Mouse (Mus musculus) naive thymus-derived CD4-positive, alpha-beta T cell, adult 2 months (primary cell): ENCODE measurements around the gene Anks1b.

Source experiments
- DNase-seq: peaks from one replicate; pipeline ENCODE4 v3.0.0-alpha.2; 2011; ENCODE audit warnings: low read depth

Anks1b gene

DNA sequence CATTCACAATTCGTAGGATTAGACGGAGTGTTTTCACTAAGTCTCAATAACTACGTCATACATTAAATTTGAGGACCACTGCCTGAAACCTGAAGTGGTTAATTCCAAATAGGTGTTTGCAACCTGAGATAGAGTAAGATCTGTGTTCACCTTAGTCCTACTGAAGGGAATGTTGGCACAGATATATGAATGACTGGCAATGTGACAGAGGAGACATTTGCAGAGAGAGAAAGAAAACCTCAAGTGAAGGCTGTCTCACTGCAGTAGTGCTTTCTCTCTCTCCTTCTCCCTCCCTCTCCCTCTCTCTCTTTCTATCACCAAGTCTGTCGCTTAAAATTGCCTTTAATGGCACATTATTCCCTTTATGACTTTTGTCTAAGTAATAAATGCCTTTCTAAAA, 101.1 kb downstream of the Anks1b start:
- DNase-seq: no peak

DNA sequence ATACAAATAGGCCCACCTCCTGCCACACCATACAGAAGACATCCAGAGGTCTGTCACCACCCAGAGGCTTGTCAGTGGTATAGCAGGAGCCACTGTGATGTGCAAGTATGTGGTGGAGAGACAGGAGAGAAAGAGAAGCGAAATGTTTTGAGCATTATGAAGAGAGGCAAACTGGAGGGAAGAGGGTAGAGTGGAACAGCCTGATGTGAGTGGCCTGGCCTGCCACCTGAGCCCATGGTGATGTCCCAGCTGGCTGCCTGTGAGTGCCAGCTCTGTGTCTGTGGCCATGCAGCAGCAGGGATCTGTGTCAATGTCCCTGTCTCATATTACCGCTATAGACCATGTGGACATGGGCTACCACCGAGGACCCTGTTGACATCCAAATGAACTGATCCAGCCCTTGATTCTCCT, 102.1 kb downstream of the Anks1b start:
- DNase-seq: no peak

DNA sequence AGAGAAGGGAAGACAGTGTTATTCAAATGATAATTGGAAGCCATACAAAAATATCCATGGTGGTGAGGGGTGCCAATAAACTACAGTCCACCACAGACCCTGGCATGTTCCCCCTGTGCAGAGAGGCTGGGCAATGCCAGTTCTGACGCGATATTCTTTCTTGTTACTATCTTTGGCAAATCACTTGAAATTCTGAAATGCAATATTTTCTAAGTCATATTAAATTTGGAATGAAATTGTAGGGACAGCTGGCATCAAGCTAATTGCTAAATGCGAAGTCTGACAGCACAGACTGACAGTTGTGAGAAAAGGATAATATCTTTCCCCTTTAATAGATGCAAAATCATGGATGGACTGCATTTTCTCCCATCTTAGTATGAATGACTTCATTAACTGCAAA, 103.3 kb downstream of the Anks1b start:
- DNase-seq: no peak

DNA sequence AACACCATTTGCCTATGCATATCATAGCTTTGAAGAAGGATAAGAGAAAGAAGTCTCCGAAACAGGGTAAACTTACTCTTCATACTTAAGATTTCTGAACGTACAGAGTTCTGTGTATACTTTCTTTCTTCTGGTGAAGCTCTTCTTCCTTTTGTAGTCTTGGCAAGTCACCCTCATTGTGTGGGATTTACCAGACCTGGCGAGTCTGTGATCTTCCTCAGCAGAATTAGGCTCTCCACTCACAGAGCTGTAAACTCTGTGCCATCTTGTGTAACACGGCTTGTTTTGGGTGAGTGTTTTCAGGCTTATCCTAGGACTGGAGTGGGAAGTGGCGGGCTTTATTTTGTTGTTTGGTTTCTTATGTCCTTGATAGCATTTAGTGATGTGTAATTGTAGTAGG, 120.9 kb downstream of the Anks1b start:
- DNase-seq: no peak

DNA sequence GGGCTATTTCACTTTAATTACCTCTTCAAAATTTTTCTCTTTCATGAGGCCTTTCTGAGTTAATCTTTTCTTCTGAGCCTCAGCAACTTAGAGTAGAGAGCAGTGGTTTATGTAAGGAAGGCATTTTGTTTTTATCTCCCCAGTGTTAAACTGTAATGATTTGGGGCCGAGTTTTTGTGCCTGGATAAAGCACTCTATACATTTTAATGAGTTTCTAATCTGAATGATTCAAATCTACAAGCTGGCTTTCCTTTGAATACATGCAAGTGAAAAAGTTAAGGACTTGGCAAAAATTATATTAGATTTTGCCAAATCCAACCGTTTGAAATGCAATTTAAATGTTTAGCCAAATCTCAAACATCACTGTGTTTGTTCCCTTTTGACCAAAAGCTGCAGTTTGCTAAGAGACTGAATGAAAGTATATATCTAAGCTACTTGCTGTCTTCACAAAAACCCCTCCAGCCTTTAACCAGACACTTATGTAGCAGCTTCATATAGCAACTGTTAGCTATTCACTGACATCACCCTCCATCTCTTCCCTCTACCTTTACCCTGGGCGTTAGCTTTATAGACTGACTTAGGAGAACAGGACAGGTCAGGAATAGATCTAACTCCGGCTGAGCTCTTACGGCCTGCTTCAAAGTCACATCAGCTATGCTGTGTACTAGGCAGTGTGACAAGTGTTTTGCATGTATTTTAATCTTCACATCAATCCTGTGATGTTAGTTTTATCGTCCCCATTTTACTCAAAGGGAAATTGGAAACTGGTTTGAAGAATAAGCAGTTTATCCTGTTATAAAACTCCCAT, 122.5 kb downstream of the Anks1b start:
- no peak for DNase-seq

DNA sequence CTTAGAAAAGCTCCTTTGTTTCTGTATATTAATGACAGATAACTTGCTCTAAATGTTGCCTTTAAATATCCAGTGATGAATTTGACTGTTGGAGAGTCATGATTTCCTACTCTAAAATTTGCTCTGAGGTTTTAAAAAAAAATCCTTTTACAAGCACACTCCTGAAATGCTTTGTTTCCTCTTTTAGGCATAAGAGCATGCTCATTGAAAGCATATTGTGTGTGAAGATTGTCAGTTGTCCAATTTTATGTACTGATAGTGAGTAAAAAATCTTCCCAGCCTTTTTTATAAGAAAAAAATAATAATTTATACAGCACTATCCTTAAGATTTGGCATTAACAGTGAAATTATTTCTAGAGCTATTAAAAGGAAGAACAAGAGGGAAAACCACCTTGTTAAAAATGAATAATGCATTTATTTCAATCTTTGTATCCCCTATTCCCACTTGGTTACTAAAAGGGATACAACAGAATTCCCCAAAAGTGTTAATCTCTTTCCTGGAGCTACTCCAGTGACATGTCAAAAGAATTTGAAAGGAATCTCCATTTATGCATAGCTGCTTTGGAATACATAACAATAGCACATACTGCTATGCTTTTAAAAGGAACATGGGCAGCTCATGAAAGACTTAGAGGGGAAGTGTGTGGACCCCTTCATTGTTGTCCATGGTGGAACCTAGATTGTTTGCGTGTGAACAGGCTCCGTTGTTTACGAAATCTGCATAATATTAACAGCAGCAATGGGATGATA, 130.8 kb downstream of the Anks1b start:
- DNase-seq: no peak

DNA sequence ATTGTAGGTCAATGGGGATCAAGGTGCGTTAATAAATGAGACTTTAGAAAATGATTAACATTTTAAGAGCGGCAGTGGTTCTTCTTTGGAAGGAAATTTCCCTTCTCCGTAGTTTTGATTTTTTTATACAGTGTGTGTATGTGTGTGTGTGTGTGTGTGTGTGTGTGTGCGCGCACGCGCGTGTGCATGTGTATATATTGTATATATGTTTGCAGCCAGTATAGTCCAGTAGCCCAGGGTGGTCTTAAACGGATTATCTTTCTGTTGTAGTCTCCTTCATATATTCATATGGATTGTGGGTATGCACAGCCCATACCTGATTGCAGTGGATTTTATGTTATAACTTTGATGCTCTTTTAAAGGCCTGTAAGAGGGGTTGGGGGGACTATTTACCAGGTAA, 131.6 kb downstream of the Anks1b start:
- DNase-seq: no peak

DNA sequence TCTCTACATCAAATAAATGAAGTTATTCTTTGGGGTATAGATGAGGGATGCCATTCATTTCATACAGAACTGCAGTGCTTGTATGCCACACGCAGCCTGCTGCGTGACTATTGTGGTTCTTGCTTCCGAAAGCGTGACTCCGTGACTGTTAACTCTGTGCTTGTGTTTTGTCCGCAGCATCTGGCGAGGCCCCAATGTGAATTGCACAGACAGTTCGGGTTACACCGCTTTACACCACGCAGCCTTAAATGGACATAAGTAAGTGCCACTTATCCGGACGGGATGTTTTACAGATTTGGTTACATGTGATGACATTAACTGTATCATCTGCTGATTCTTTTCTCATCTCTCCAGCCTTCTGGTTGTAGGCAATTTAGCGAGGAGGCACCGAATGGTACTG, 159.7 kb downstream of the Anks1b start:
- no peak for DNase-seq

DNA sequence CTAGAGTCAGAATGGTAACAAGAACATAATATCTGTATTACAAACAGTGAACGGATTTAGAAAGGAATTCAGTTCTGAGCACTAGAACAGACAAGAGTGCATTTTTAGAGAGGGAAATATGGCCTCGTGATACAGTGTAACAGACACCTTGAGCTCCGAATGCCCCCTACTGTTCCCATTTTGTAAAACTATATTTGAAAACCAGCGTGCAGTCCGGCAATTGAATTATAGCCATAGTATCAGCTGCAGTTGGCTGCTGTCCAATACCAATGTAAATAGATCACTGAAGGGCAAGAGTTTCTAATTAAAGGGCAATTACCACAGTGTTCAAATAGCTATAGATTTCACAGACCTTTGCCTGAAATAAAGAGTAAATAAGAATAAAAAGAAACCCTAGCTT, 170.0 kb downstream of the Anks1b start:
- DNase-seq: no peak

DNA sequence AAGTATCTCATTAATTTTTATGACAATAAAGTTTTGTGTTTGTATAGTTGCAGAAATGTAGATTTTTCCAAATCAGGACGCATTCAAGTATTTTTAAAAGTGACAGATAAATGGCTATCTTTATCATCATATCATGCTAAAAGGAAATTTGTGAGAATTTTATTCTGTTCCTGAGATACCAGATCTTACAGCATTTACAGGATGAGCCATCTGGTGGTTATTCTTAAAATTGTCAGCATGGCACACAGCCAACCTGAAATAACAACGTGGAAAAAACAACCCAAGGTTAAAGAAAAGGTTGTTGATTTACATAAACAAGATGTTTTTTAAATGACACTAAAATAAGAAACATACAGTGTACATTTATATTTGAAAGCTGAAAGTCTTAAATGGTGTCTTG, 170.5 kb downstream of the Anks1b start:
- DNase-seq: no peak

DNA sequence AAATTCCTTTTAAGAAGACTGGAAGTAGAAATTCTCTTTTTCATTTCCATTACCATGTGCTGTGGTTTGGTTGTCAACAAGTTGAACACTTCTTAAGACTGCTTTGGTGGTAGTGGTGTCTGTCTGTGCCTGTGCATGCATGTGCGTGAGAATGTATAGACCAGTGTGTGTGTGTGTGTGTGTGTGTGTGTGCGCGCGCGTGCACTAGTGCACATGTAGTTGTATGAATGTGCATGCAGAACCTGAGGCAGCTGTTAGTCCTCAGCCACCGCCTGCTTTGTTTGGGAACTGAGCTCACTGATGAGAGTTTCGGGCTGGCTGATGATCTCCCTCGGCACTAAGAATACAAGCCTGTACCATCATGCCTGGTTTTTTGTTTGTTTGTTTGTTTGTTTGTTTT, 170.9 kb downstream of the Anks1b start:
- no peak for DNase-seq

DNA sequence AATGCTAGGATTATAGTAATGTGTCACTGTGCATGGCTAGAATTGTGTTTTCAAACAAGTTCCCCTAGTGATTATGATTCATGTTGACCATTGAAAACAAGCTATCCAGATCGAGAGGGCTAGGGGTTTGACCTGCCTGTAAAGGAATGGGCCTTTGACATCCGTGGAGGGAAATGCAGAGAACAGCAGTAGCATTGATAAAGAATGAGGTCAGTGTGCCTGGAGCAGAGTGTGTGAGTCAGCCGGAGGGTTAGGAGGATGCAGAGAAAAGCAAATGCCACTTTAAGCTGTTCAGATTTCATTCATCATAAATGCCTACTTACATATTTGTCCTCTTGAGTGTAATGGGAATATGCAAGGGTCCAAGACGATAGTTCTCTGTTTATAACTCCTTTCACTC, 195.3 kb downstream of the Anks1b start:
- no peak for DNase-seq

DNA sequence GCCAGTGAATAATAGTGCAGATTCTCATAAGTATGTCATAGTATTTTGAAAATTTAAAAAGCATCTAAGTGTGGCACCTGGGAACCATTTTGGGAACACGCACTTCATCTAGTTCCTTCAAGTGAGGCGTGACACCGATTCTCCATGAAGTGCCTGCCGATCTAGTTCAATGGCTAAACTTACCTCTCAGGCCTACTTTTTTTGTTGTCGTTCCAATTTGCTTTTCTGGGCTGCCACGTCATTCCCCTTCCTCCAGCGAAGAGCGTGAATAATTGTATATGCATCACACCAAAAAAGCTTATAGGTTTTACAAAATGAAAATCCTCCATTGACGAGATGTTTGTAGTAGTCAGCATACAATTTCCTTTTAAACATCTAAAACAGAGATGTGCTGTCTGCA, 204.6 kb downstream of the Anks1b start:
- no peak for DNase-seq

DNA sequence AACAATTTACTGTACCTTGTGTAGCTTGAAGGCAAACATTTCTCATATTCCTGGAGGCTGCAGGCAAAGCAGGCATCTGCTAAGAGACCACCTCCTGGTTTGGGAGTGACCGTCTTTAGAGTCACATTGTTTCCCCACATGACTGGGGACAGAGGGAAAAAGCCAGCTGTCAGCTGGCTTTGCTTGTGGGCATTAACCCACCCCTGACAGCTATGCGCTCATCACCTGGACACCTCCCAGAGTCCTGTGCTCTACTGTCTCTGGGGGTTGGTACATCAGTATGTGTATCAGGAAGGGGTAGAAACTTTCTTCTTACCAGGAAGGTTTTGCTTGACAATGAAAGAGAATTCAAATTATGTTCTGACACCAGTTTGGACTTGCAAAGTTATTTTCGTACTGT, 207.8 kb downstream of the Anks1b start:
- no peak for DNase-seq

DNA sequence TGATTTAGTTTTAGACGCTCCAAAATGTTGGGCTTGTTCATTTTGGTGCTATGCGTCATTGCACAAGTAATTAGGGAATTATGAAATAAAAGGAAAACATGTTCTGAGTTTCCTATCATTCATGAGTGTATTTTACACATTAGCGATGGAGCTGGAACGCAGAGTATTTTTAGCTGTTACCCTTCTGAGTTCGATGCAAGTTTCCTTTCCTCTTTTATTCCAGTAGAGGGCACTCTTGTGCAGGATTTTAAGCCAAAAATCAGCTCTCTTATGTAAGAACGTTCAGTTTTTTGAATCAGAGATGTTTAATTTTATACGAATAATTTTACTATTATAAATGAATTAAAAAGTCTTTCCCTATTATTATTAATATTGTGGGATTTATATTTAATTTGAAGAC, 208.3 kb downstream of the Anks1b start:
- peak; percentile 2 for DNase-seq

DNA sequence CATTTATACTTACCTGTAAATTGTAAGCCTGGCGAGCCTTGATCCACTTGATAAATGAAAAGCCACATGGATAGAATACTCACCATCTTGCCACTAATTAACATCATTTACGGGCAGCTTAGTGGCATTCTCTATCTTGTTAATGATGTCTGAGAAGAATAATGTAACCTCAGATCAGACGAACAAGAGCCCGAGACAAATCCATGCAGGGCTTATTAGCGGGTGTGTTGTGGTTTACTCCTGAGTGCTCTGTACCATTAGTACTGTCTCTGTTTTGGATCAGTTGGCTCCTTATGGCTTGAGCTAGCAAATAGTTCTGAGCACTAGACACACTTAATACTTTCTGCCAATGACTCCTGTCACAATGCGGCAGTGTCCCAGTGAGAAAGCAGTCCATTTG, 220.6 kb downstream of the Anks1b start:
- DNase-seq: no peak

DNA sequence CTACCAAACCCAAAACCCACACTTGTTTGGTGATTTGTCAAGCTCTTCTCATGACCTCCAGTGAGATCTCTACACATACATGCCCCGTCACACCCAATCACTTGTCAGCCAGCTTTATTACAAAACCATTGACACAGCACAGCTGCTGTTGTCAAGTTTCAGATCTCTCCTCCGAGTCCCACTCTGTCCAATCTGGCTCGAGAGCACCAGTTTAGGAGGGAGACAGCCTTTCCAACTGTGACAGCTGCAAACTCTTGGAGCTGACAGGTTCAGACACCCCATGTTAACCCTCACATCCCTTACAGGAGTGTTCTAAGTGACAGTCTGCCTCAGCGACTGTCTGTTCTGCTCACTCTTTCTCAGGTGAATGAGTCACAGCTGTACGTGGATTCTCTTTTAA, 239.4 kb downstream of the Anks1b start:
- no peak for DNase-seq

DNA sequence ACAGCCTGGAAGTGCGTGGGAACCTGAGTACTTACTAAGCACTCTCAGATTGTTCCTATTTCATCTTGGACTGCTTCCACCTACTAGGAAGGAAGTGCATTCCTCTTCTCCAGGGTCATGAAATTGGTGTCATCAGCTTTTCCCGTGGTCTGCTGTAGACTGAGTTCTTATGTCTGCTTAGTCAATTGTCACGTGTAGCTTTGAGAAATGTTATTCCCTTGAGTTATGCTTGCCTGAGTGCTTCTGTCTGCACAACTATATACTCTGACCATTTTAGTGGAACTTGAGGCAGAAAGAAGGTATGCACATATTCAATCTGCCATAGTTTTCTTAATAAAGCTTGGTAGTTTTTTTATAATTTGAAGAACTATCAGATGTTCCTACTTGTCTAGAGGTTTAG, 243.6 kb downstream of the Anks1b start:
- DNase-seq: no peak

DNA sequence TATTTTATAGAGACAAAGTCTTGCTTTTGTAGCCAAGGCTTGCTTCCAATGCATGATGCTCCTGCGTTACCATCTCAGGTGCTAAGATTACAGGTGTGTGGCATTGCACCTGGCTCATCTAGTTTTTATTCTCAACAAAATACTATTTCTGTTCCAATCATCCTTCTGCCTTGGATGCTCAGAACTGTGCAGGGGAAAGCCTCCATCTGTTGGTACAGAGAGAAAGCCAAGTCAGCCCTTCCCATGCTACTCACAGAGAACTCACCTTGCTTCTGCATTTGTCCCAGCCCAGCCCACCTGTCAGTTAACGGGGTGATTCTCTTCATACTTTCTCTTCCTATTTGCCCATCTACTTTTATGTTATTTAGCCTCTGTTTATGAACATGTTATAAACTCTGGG, 244.5 kb downstream of the Anks1b start:
- DNase-seq: no peak

DNA sequence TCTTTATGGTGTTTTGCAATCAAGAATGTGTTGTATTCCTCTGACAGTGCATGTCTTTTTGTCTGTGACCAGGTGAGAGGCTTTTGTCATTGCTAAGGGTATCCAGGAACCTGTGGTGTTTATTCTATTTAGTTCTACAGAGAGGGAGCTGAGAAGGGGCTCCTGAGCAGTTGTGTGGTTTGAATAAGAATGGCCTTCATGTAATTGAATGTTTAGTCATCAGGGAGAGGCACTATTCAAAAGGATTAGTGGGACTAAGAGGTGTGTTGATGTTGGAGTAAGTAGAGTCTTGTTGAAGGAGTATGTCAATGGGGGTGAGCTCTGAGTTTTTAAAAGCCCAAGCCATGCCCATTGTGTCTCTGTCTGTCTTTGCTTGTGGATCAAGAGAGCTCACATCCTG, 264.2 kb downstream of the Anks1b start:
- DNase-seq: no peak

DNA sequence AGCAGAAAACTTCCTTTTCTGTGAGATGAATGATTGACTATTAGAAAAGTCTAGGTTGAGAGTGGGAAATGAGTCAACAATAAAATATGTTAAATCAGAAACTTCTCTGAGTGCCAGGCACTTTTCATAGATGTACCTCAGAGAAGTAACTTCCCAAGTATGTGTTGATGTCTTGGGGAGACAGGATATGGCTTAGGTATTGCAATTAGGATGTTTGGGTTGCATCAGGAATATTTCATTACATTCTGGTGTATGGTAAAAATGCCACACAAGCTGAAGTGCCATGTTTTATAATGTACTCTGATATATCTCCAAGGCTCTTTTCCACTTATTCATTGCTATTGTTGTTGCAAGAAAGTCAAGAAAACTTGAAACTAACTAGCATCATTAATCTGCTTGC, 267.6 kb downstream of the Anks1b start:
- no peak for DNase-seq

DNA sequence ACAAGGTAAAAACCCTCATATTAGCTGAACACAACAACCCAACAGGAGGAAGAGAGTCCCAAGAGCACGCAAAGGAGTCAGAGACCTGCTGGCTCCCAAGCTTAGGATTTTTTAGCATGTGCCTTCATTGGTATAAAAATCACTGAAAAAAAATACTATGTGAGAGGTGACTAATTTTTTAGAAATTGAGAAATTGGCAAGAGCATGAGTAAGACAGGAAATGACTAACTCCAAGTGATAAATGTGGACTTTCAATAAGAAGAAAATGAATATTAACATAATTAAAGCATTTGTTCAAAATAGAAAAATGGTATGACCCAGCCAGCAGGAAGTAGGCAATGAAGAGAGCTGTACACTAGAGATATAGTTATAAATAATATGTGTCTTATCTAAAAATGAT, 271.1 kb downstream of the Anks1b start:
- DNase-seq: no peak

DNA sequence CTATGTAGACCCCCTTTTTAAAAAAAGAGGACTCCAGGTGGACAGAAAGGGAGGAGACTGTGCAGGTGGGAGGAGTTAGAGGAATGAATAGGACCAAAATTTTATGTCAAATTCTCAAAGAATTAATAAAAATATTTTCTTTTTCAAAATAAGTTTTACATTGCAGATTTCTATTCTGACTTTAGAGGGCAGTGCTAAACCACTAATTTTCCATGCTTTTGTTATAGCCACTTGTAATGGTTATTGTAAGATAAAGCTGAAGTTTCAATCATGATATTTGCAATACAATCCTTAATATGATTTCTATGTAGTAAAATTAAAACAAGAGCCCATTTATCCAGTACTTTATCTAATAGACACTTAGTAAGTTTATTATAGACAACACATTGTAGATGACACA, 278.2 kb downstream of the Anks1b start:
- DNase-seq: no peak
